Mouse (Mus musculus): Measurements from ENCODE around the gene Cnga3. TPM values are rescaled to one million over a fixed set of nuclear protein-coding genes. Genes with fewer than 3 reads are reported as not detected.

Gene Cnga3
- total RNA-seq, 2 experiments from 2014 or later: not detected

Other genes starting within 250 kb of the Cnga3 start
- 1 to 10 TPM; 1.7 to 2.1 TPM for gene Vwa3b, start 187.8 kb upstream of the Cnga3 start, total RNA-seq (2021)
- gene Inpp4a, start 85.4 kb downstream of the Cnga3 start, total RNA-seq (2021): 100 to 1,000 TPM; 195 to 196 TPM
- 10 to 100 TPM; 58.0 to 62.3 TPM for gene Coa5, start 215.7 kb downstream of the Cnga3 start, total RNA-seq (2021)
- gene Unc50, start 215.7 kb downstream of the Cnga3 start, total RNA-seq (2021): 10 to 100 TPM; 57.3 to 63.6 TPM